Mouse (Mus musculus) ES-Bruce4 (cell line): ENCODE measurements at regions not wholly inside any gene's neighbourhood (a gene's known extent, or its start where the extent isn't known, plus 50 kb on each side); places are given as distances from the start of the nearest gene placed in this dataset.

Experiments
- CTCF ChIP-seq: IDR thresholded peaks from one replicate; pipeline ENCODE4 v1.8.1; 2011; ENCODE audit warnings: low read depth, low read length
- POLR2A ChIP-seq: IDR thresholded peaks from one replicate; pipeline ENCODE4 v1.8.1; 2011; ENCODE audit warnings: low read length; ENCODE audit not compliant: insufficient read depth

DNA sequence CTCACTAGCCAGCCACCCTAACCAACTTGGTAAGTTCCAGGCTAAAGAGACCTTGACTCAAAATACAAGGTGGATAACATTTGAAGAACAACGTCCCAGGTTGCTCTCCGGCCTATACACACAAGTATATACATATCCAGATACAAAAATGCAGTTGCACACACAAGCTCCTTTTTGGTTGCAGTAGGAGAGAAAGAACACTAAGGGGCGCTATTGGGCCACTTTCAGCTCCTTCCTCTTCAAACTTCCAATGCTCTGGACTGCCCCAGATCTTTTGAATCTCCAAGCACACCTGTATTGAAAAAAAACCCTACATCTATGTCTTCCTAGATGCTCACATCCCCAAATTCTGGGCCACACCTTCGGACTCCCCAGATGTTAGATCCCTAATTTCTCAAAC lies 141.1 kb downstream of the Tfcp2l1 start:
- TF ChIP-seq CTCF = no peak
- TF ChIP-seq POLR2A = no peak
